Mouse (Mus musculus) mature B cell (primary cell): ENCODE data around the gene Olfm1.

Experiments
- in situ Hi-C: fragments of 300-500 bp; cut with MboI; formaldehyde crosslinking; loops from 2 replicates; pipeline ENCODE4 v1.14.3; 2019

Gene Olfm1

GRCm38 (mm10) chr2:28204677-28205466, 12.1 kb downstream of the Olfm1 start:
- in situ Hi-C loops, result loop anchor here (25.0 kb wide), 1 partner anchor 207 kb away; no protein-coding TSS in a partner anchor

- in situ Hi-C loops, result loop anchor here (25.0 kb wide), 1 partner anchor 207 kb away; no protein-coding TSS in a partner anchor
Observed at GRCm38 (mm10) chr2:28205467-28205805, 12.6 kb downstream of the Olfm1 start.

- in situ Hi-C loops, result loop anchor here (25.0 kb wide), 1 partner anchor 206 kb away; no protein-coding TSS in a partner anchor
Observed at GRCm38 (mm10) chr2:28205870-28206421, 13.2 kb downstream of the Olfm1 start.

- in situ Hi-C loops, result loop anchor here (25.0 kb wide), 1 partner anchor 206 kb away; no protein-coding TSS in a partner anchor
Observed at GRCm38 (mm10) chr2:28206472-28206871, 13.7 kb downstream of the Olfm1 start.

- in situ Hi-C loops, result loop anchor here (25.0 kb wide), 1 partner anchor 205 kb away; no protein-coding TSS in a partner anchor
Observed at GRCm38 (mm10) chr2:28207200-28207750, 14.5 kb downstream of the Olfm1 start.

- in situ Hi-C loops, result loop anchor here (25.0 kb wide), 1 partner anchor 204 kb away; no protein-coding TSS in a partner anchor
Observed at GRCm38 (mm10) chr2:28208130-28208745, 15.4 kb downstream of the Olfm1 start.

GRCm38 (mm10) chr2:28209211-28209610, 16.4 kb downstream of the Olfm1 start:
- in situ Hi-C loops, result loop anchor here (25.0 kb wide), 1 partner anchor 203 kb away; no protein-coding TSS in a partner anchor

- in situ Hi-C loops, result loop anchor here (25.0 kb wide), 1 partner anchor 203 kb away; no protein-coding TSS in a partner anchor
Observed at GRCm38 (mm10) chr2:28209653-28210052, 16.9 kb downstream of the Olfm1 start.

GRCm38 (mm10) chr2:28210273-28210672, 17.5 kb downstream of the Olfm1 start:
- in situ Hi-C loops, result loop anchor here (25.0 kb wide), 1 partner anchor 202 kb away; no protein-coding TSS in a partner anchor

- in situ Hi-C loops, result loop anchor here (25.0 kb wide), 1 partner anchor 201 kb away; no protein-coding TSS in a partner anchor
Observed at GRCm38 (mm10) chr2:28211531-28212281, 18.9 kb downstream of the Olfm1 start.

GRCm38 (mm10) chr2:28212911-28213310, 20.1 kb downstream of the Olfm1 start:
- in situ Hi-C loops, result loop anchor here (25.0 kb wide), 1 partner anchor 199 kb away; no protein-coding TSS in a partner anchor

GRCm38 (mm10) chr2:28216211-28216775, 23.5 kb downstream of the Olfm1 start:
- in situ Hi-C loops, result loop anchor here (25.0 kb wide), 1 partner anchor 196 kb away; no protein-coding TSS in a partner anchor

- in situ Hi-C loops, result loop anchor here (25.0 kb wide), 1 partner anchor 195 kb away; no protein-coding TSS in a partner anchor
Observed at GRCm38 (mm10) chr2:28217783-28218182, 25.0 kb downstream of the Olfm1 start.

- in situ Hi-C loops, result loop anchor here (25.0 kb wide), 1 partner anchor 193 kb away; no protein-coding TSS in a partner anchor
Observed at GRCm38 (mm10) chr2:28218651-28219356, 26.0 kb downstream of the Olfm1 start.

- in situ Hi-C loops, result loop anchor here (25.0 kb wide), 1 partner anchor 193 kb away; no protein-coding TSS in a partner anchor
Observed at GRCm38 (mm10) chr2:28219625-28220024, 26.8 kb downstream of the Olfm1 start.

GRCm38 (mm10) chr2:28221803-28222202, 29.0 kb downstream of the Olfm1 start:
- in situ Hi-C loops, result loop anchor here (25.0 kb wide), 1 partner anchor 190 kb away; no protein-coding TSS in a partner anchor

GRCm38 (mm10) chr2:28224819-28225218, 32.0 kb downstream of the Olfm1 start:
- in situ Hi-C loops, result loop anchor here (25.0 kb wide), 1 partner anchor 187 kb away; no protein-coding TSS in a partner anchor

- in situ Hi-C loops, result no loop called here
Observed at GRCm38 (mm10) chr2:28225906-28226305, 33.1 kb downstream of the Olfm1 start.

GRCm38 (mm10) chr2:28226971-28227370, 34.2 kb downstream of the Olfm1 start:
- in situ Hi-C loops, result no loop called here
